Mouse (Mus musculus) neural tube, embryonic 11.5 days (tissue): Measurements from ENCODE around the gene Exosc2. TPM values are rescaled to one million over a fixed set of nuclear protein-coding genes. Genes with fewer than 3 reads are reported as not detected.

ENCODE experiments used
- ATAC-seq: fragments of 200-750 bp; cut with Nextera tagmentation; 2 replicates; pipeline ENCODE4 v1.8.0; 2017; ENCODE audit warnings: moderate number of reproducible peaks, mild to moderate bottlenecking, moderate TSS enrichment, moderate library complexity; ENCODE audit not compliant: insufficient read depth, low FRiP score, low TSS enrichment
- DNase-seq: peaks from one replicate; pipeline ENCODE4 v3.0.0-alpha.2; 2015; ENCODE audit warnings: low spot score
- H3K27ac ChIP-seq: fragments of 300-500 bp; sonication (generic); 2 replicates; pipeline ENCODE4 v1.5.1; 2014; ENCODE audit warnings: low read depth, mild to moderate bottlenecking, low read length
- H3K27me3 ChIP-seq: fragments of 300-500 bp; sonication (generic); 2 replicates; pipeline ENCODE4 v1.6.1; 2014; ENCODE audit warnings: mild to moderate bottlenecking, low read length, mixed read lengths; ENCODE audit not compliant: control insufficient read depth, insufficient read depth
- H3K36me3 ChIP-seq: fragments of 300-500 bp; sonication (generic); 2 replicates; pipeline ENCODE4 v1.6.1; 2014; ENCODE audit warnings: mild to moderate bottlenecking, low read length, moderate library complexity, mixed read lengths; ENCODE audit not compliant: control insufficient read depth, insufficient read depth
- H3K4me1 ChIP-seq: fragments of 300-500 bp; sonication (generic); 2 replicates; pipeline ENCODE4 v1.6.1; 2014; ENCODE audit warnings: low read length, mixed read lengths; ENCODE audit not compliant: control insufficient read depth, insufficient read depth
- H3K4me2 ChIP-seq: fragments of 300-500 bp; sonication (generic); 2 replicates; pipeline ENCODE4 v1.6.1; 2014; ENCODE audit warnings: low read depth, mild to moderate bottlenecking, moderate library complexity
- H3K4me3 ChIP-seq: fragments of 300-500 bp; sonication (generic); 2 replicates; pipeline ENCODE4 v1.5.1; 2014; ENCODE audit warnings: low read depth, low read length
- H3K9ac ChIP-seq: fragments of 300-500 bp; sonication (generic); 2 replicates; pipeline ENCODE4 v1.6.1; 2014; ENCODE audit warnings: mild to moderate bottlenecking, low read length
- H3K9me3 ChIP-seq: fragments of 300-500 bp; sonication (generic); 2 replicates; pipeline ENCODE4 v1.6.1; 2016; ENCODE audit warnings: low read length; ENCODE audit not compliant: control insufficient read depth
- WGBS: fragments of 180-500 bp; shearing (Covaris S2); extraction: QIAGEN DNeasy Blood & Tissue Kit; methylation state at CpG from one replicate; pipeline ENCODE4 v1.1.7; 2014; 5-methylcytosine and 5-hydroxymethylcytosine counted together
- polyA plus RNA-seq: library from polyadenylated mRNA; unstranded; fragments of >200 nt; fragmentation: Nextera tagmentation; extraction: Ambion mirVana; gene quantifications from 2 replicates; pipeline ENCODE4 v1.2.1, GENCODE M21; 2014

Gene Exosc2
- polyA plus RNA-seq, 1 experiment from 2014 or later = 54.7 TPM

DNA sequence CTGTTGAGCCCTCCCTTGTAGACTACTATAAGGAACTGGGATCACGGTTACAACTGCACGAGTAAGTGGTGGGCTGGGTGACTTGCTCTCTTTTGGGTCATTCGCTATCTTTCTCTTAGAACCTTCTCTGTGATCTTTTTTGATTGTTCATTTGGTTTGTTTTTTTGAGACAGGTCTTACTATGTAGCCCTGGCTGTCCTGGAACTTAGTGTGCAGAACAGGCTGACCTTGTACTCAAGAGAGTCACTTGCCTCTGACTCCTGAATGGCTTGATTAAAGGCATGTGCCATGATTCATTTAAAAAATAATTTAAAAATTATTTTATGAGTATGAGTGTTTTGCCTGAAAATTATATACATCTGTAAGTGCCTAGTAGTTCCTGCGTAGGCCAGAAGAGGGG, 44.3 kb downstream of the Exosc2 start:
- 95% methylated on average over 4 of the region's 4 CpGs for WGBS
- ATAC-seq (no peak), DNase-seq (no peak)
- no peaks in the 10 kb centered on the region for H3K27me3 ChIP-seq
- H3K27ac ChIP-seq = no peak overlapping the region
- H3K36me3 ChIP-seq = no peaks in the 10 kb centered on the region; the same call in 1 of the 2 replicates
- no peaks in the 10 kb centered on the region for H3K4me1 ChIP-seq
- H3K4me3 ChIP-seq = no peak overlapping the region
- H3K9me3 ChIP-seq = no peaks in the 10 kb centered on the region
- no peak overlapping the region for H3K9ac ChIP-seq
- no peak overlapping the region for H3K4me2 ChIP-seq

DNA sequence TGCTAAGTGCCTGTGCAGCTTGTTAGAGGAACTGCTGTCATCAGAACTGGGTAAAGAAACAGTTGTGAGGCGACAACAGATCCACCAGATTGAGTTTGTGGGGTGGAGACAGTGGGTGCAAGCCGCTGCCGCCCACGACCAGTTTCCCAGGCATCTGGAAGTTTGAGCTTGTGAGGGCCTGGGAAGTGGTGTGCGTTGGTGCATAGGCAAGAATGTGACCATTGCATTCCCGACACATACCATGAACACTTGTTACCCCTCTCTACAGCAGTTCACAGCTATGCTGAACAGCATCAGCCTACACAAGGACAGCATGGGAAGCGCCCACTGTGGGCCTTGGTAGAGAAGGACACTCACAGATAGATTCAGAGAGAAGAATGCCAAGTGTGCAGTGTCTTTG, 45.5 kb downstream of the Exosc2 start:
- Histone ChIP-seq H3K27me3 (no peaks in the 10 kb centered on the region), H3K4me1 (no peaks in the 10 kb centered on the region), H3K27ac (no peak overlapping the region), H3K9ac (no peak overlapping the region), H3K9me3 (no peaks in the 10 kb centered on the region), H3K4me3 (no peak overlapping the region), H3K36me3 (no peaks in the 10 kb centered on the region; the same call in 1 of the 2 replicates), H3K4me2 (no peak overlapping the region)
- no peak for DNase-seq
- no peak for ATAC-seq
- WGBS = 90% methylated on average over 7 of the region's 7 CpGs

DNA sequence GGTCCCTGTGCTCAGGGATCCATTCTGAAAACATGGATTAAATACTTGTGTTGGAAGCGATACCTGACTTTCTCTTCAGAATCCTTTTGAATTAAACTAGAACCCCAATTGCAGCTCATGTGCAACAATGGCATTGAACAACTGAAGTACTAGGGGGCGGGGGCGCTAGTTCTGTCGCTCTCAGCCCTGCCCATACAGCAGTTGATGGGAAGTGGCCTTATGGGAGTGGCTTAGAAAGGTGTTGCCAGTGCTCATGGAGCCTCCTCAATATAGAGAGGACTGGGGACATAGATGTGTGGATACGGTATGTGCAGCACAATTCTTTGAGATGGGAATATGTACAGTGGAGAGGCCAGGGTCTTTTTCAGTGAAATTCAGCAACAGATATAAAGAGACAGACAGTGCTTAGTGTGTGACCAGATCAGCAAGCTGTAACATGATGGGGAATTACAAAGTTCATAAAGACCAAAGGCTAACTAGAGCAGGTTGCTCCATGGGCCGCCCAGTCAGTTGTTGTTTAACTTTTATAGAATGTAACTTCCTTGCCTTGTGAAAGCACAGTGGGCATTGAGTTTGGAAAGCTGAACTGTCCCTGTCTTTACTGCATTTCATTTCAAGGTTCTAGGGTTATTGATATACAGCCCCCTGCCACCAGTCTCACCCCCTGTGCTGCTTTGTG, 48.8 kb downstream of the Exosc2 start:
- Histone ChIP-seq H3K9ac (no peak overlapping the region), H3K4me1 (no peaks in the 10 kb centered on the region), H3K9me3 (no peaks in the 10 kb centered on the region), H3K4me3 (no peak overlapping the region), H3K4me2 (no peak overlapping the region), H3K27me3 (no peaks in the 10 kb centered on the region), H3K36me3 (no peaks in the 10 kb centered on the region), H3K27ac (no peak overlapping the region)
- ATAC-seq (no peak), DNase-seq (no peak)
- 83% methylated on average over 6 of the region's 6 CpGs for WGBS

DNA sequence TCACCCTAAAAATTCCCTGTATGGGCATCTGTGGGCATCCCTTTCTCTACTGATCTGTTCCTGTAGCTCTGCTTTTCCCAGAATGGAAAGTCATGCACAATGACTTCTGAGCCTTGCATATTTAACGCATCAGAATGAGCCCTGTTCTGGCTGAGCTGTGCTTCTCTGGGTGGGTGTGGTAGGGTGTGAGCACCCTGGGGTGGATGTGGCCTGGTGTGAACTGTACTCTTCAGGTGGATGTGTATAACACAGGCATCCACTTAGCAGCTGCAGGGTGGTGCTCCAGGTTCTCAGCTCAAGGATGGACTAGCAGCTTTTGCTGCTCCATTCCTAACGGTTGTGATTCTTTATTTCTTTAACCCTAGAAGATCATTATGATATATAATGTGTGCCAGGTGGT, 49.4 kb downstream of the Exosc2 start:
- Histone ChIP-seq H3K9ac (no peak overlapping the region), H3K9me3 (no peaks in the 10 kb centered on the region), H3K27me3 (no peaks in the 10 kb centered on the region), H3K27ac (no peak overlapping the region), H3K4me3 (no peak overlapping the region), H3K4me1 (no peaks in the 10 kb centered on the region), H3K36me3 (no peaks in the 10 kb centered on the region), H3K4me2 (no peak overlapping the region)
- DNase-seq = no peak
- ATAC-seq = no peak
- 88% methylated on average over 2 of the region's 2 CpGs for WGBS

DNA sequence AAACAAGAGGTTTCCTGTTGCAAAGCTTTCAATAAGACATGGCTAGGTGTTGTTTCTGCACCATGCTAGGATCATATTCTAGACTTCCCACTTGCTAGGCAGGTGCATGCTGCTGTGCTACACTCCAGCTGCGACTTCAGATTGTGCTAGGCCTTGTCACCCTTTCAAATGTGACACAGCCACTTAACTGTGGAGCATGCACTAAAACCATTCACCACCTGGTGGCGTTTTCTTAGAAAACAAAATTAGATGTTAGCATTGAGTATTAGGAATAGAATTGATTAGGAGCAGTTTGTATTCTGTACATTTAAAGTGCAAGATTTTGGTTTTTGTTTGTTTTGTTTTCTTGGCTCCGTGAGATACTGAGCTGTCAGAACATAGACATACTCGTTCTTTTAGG, 50.3 kb downstream of the Exosc2 start:
- H3K27ac ChIP-seq = no peak overlapping the region
- WGBS = 67% methylated on average over 4 of the region's 4 CpGs
- no peak overlapping the region for H3K4me2 ChIP-seq
- no peaks in the 10 kb centered on the region for H3K9me3 ChIP-seq
- ATAC-seq = no peak
- no peaks in the 10 kb centered on the region for H3K36me3 ChIP-seq
- no peak for DNase-seq
- no peak overlapping the region for H3K4me3 ChIP-seq
- H3K27me3 ChIP-seq = no peaks in the 10 kb centered on the region
- H3K9ac ChIP-seq = no peak overlapping the region
- no peaks in the 10 kb centered on the region for H3K4me1 ChIP-seq

DNA sequence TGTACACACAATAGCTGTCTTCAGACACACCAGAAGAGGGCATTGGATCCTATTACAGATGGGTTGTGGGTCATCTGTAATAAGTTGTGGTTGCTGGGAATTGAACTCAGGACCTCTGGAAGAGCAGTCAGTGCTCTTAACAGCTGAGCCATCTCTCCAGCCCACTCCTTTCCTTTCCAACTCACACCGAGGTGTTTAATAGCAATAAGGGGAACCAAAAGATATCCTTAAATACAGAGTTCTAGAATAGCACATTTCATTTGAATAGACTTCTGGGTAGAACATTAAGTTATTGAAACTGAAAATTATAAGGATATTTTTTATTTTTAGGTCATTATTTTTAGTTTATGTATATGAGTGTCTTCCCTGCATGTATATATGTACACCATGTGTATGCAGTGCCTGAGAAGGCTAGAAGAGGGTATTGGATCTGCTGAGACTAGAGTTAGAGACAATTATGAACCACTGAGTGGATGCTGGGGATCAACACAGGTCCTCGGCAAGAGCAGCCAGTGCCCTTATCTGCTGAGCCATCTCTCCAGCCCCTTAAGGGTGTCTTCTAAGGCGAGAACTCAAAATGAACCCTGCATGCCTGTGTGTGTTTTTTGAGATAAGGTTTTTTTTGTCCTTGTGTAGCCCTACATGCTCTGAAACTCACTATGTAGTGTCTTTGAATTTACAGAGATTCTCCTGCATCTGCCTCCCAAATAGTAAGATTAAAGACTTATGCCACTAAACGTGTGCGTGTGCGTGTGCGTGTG, 54.4 kb downstream of the Exosc2 start:
- Histone ChIP-seq H3K4me3 (no peak overlapping the region), H3K9ac (no peak overlapping the region), H3K36me3 (no peaks in the 10 kb centered on the region), H3K4me2 (no peak overlapping the region), H3K27me3 (no peaks in the 10 kb centered on the region), H3K27ac (no peak overlapping the region), H3K9me3 (no peaks in the 10 kb centered on the region), H3K4me1 (no peaks in the 10 kb centered on the region)
- 94% methylated on average over 7 of the region's 7 CpGs for WGBS
- DNase-seq (no peak), ATAC-seq (no peak)

DNA sequence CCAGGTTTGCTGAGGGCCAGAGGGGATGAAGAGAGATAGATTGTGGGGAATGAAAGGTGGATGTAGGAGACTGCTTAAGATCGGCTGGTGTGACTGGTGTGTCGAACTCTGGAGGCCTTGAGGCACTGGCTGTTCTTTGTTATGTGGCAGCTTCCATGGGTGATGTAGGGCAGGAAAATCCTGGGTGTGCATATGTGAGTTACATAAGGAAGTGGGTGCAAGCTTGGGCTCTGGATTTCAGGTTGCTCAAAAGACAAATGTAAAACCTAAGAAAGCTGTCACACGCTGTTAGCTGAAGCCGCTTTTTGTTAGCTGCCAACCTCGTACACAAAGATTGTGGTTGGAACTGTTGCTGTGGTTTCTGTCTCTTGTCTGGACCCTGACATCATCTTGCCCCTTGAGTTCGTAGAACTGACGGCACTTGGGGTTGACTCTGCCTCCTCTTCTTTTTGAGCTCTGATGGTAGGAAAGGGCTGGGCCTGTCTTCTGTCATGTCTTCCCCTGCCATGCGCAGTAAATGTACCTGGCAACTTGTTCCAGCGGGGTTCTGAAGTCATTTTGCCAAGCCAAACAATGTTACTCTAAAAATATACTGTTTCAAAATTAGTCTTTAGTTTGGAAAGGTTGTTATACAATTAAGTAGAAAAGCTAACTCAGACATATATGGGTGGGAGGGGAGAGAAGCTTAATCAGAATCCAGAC, 57.2 kb downstream of the Exosc2 start:
- Histone ChIP-seq H3K27ac (no peak overlapping the region), H3K36me3 (no peaks in the 10 kb centered on the region), H3K9me3 (no peaks in the 10 kb centered on the region), H3K9ac (no peak overlapping the region), H3K27me3 (no peaks in the 10 kb centered on the region), H3K4me3 (no peak overlapping the region), H3K4me2 (no peak overlapping the region), H3K4me1 (no peaks in the 10 kb centered on the region)
- 92% methylated on average over 9 of the region's 9 CpGs for WGBS
- no peak for DNase-seq
- no peak for ATAC-seq

DNA sequence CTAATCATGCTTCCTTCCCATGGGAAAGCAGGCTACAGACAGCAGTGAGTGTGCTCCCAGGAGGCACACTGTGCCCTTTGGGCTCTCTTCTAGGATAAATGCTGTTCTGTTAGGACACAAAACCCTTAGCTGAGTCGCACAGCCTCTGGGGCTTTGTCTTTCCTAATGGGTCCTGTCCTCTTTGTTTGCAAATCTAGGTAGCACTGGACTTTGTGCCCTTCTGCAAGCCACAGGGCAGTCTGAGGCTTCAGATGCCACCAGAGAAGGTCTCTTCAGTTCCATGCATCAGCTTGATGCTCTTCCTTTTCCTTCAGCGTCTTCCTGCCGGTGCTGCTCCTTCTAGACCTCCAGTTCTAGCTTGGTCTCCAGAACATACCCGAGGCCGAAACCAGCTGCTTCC, 60.1 kb downstream of the Exosc2 start:
- Histone ChIP-seq H3K9ac (no peak overlapping the region), H3K4me3 (no peak overlapping the region), H3K27ac (no peak overlapping the region), H3K9me3 (no peaks in the 10 kb centered on the region), H3K36me3 (no peaks in the 10 kb centered on the region), H3K4me2 (no peak overlapping the region), H3K4me1 (no peaks in the 10 kb centered on the region), H3K27me3 (no peaks in the 10 kb centered on the region)
- ATAC-seq = no peak
- WGBS = 93% methylated on average over 5 of the region's 5 CpGs
- no peak for DNase-seq
